Mouse (Mus musculus): Measurements from ENCODE around the gene Mfsd7a. TPM values are rescaled to one million over a fixed set of nuclear protein-coding genes. Genes with fewer than 3 reads are reported as not detected.

Gene Mfsd7a
- polyA plus RNA-seq, 1 experiment, result 12.8 TPM

GRCm38 (mm10) chr5:108405460-108405859 lies 43.2 kb downstream of the Mfsd7a start:
- Histone ChIP-seq H3K4me1 (ENCODE audit: control insufficient read depth, insufficient read depth, insufficient read length, low read length) (no peaks in the 10 kb centered on the region), H3K27ac (ENCODE audit: insufficient read depth, low read depth, low read length) (no peak overlapping the region), H3K4me3 (ENCODE audit: low read depth, low read length) (no peak overlapping the region), H3K36me3 (ENCODE audit: control insufficient read depth, insufficient read depth, low read length) (no peaks in the 10 kb centered on the region), H3K27me3 (ENCODE audit: control insufficient read depth, insufficient read depth, low read length) (no peaks in the 10 kb centered on the region)
- no peak for TF ChIP-seq CTCF (IDR thresholded peaks at IDR 0.05; ENCODE audit: extremely low read depth, insufficient read length, insufficient replicate concordance, low read depth, low read length)
- TF ChIP-seq POLR2A (IDR thresholded peaks at IDR 0.05; ENCODE audit: low read depth, low read length), result no peak
- WGBS, result 48% methylated on average over 1 of the region's 1 CpGs

- Histone ChIP-seq H3K4me3 (ENCODE audit: low read depth, low read length) (no peak overlapping the region), H3K4me1 (ENCODE audit: control insufficient read depth, insufficient read depth, insufficient read length, low read length) (no peaks in the 10 kb centered on the region), H3K27ac (ENCODE audit: insufficient read depth, low read depth, low read length) (no peak overlapping the region), H3K36me3 (ENCODE audit: control insufficient read depth, insufficient read depth, low read length) (no peaks in the 10 kb centered on the region), H3K27me3 (ENCODE audit: control insufficient read depth, insufficient read depth, low read length) (no peaks in the 10 kb centered on the region)
- 73% methylated on average over 4 of the region's 4 CpGs for WGBS
- TF ChIP-seq POLR2A (IDR thresholded peaks at IDR 0.05; ENCODE audit: low read depth, low read length) (no peak), CTCF (IDR thresholded peaks at IDR 0.05; ENCODE audit: extremely low read depth, insufficient read length, insufficient replicate concordance, low read depth, low read length) (no peak)
These were observed 45.2 kb downstream of the Mfsd7a start for GRCm38 (mm10) chr5:108403453-108403852.

Other genes with a start within 250 kb of the Mfsd7a start
- gene Dr1, start 180.0 kb downstream of the Mfsd7a start, polyA plus RNA-seq (2012; rRNA removed), result 10.7 and 15.8 TPM in 2 replicates
- 2.5 and 4.7 TPM in 2 replicates for gene Pigg, start 136.3 kb downstream of the Mfsd7a start, polyA plus RNA-seq (2012; rRNA removed)
- gene Gm42517, start 81.0 kb downstream of the Mfsd7a start, polyA plus RNA-seq (2012; rRNA removed), result 0.57 and 0.76 TPM in 2 replicates
- gene Pde6b, start 60.5 kb downstream of the Mfsd7a start, polyA plus RNA-seq (2012; rRNA removed), result not detected in 2 replicates
- gene Atp5k, start 14.4 kb downstream of the Mfsd7a start, polyA plus RNA-seq (2012; rRNA removed), result 29.0 and 35.2 TPM in 2 replicates
- gene Pcgf3, start 12.3 kb upstream of the Mfsd7a start, polyA plus RNA-seq (2012; rRNA removed), result 3.3 and 5.1 TPM in 2 replicates
- 0.25 and 0.29 TPM in 2 replicates for gene Cplx1, start 101.1 kb upstream of the Mfsd7a start, polyA plus RNA-seq (2012; rRNA removed)
- 75.5 and 152 TPM in 2 replicates for gene Gak, start 180.9 kb upstream of the Mfsd7a start, polyA plus RNA-seq (2012; rRNA removed)
- 18.3 and 31.1 TPM in 2 replicates for gene Tmem175, start 180.9 kb upstream of the Mfsd7a start, polyA plus RNA-seq (2012; rRNA removed)
- 15.0 and 20.1 TPM in 2 replicates for gene Idua, start 211.4 kb upstream of the Mfsd7a start, polyA plus RNA-seq (2012; rRNA removed)
- gene Dgkq, start 220.8 kb upstream of the Mfsd7a start, polyA plus RNA-seq (2012; rRNA removed), result 39.8 and 77.0 TPM in 2 replicates
- not detected in 2 replicates for gene Slc26a1, start 226.7 kb upstream of the Mfsd7a start, polyA plus RNA-seq (2012; rRNA removed)
- gene Fgfrl1, start 243.5 kb upstream of the Mfsd7a start, polyA plus RNA-seq (2012; rRNA removed), result 12.1 and 34.1 TPM in 2 replicates

Measured in small intestine, adult 2 months (tissue).